1 mouse cellular context compared by ENCODE assay signal in the genomic region with DNA sequence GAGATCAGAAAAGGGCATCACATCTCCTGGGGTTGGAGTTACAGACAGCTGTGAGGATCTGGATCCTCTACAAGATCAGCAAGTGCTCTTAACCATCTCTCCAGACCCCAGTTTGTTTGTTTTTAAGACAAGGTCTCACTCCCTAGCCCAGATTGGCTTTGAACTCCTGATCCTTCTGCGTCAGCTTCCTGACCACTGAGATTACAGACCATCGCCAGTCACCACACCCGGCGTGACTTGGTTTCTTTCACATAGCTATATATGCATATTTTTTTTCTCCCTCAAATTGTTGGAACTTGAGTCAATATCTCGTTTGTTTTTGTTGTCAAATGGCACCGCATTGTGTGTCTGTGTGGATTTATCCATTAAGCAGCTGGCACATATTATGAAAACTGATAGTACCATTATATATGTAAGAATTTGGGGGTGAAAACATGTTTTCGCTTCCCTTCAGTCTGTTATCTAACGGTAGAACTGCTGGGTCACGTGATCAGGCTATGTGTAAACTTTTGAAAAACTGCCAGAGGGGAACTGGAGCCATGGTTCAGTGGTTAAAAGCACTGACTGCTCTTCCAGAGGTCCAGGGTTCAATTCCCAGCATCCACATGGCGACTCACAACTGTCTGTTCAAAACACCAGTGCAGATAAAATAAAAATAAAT.
TF ChIP-seq lines count a peak whose summit lies in the region.

No protein-coding gene starts in this region.

TF ChIP-seq in C2C12, 6 proteins besides CTCF, POLR2A, EP300 and RAD21:
- TF ChIP-seq MYOD1 (IDR thresholded peaks at IDR 0.05; ENCODE audit: control insufficient read depth, insufficient read length, low read depth) (peak; percentile 21), USF1 (IDR thresholded peaks at IDR 0.05; ENCODE audit: low read depth) (peak; percentile 91), FOSL1 (IDR thresholded peaks at IDR 0.05; ENCODE audit: insufficient read depth, low read length, poor library complexity, severe bottlenecking) (no peak)
